Mouse (Mus musculus) frontal cortex, adult (tissue): ENCODE measurements around the gene Pnpla5.
"Not testable (repeated sequence)": the region's sequence is repeated elsewhere in the genome, so short reads cannot be mapped to it uniquely, and the experiment has no call there.

Source experiments
- ATAC-seq: cut with Nextera tagmentation; 2 replicates; pipeline ENCODE4 v1.9.2; 2017; ENCODE audit warnings: mild to moderate bottlenecking, moderate library complexity, mixed read lengths; ENCODE audit not compliant: low TSS enrichment

Gene Pnpla5

DNA sequence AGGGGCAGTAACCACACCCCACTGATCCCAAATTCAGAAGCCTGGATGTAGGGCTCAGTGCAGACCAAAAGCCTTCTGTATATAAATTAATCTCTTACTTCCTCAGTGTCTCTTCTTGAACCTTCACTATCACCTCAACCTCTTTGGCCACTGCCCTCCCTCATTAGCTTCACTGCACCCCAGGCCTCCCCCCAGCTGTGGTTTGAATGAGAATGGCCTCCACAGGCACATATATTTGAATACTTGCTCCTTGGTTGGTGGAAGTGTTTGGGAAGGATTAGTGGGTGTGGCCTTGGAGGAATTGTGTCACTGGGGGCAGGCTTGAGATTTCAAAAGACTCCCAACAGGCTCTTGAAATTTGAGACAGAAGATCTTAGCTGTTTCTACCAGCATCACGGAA is 6.5 kb downstream of the Pnpla5 start:
- ATAC-seq, result no peak

DNA sequence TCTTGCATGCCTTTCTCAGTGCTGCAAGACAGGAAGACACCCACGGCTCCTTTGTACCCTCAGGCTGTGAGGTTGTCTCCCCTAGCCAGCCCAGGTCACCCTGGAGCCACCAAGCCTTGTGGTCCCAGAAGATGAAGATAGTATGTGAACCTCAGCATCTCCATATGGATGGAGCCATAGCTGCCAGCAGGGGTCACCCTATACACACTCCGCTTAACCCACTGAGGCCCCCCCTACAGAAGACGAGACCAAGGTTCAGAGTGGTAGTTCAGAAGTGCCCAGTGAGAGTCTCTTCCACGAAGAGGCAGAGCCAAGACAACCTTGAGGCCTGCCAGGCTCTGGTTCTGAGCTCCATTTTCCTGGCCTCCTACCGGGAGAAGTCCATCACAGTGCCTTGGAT is 7.2 kb downstream of the Pnpla5 start:
- no peak; the same call in 1 of the 2 replicates for ATAC-seq

DNA sequence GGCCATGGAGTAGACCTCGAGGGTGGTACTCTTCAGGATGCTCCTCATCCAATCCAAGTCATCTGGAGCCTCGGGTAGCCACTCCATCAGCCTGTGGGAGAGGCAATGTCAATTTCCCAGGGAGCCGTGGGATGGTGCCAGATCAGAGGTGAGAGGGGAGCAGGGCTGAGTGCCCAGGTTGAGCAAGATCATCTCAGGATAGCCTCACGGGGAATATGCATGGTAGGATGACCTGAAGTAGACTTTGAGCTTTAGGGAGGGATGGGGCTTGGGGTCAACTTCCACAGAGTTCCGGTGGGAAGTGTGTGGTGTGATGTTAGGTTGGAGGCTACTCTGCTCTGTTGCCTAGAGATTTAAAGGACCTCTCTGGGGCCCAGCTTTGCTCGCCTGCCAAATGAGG is 9.1 kb downstream of the Pnpla5 start:
- ATAC-seq, result no peak

DNA sequence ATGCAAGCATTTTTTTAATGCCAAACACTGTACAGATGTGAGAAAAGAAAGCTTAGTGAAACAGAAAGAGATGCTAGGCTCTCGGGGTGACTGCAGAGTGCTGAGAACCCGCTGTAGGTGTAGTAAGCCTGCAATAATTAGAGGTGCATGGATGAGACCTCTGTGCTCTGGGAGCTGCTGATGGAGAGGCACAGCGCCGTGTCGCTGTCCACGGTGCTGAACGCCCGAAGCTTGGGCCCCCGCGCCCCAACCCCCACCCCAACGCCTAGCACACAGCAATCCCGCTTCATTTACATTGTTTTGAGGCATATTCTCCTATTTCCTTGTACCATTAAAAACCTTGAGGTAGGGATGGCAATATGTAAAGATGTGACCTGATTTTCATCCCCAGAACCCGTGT is 14.1 kb downstream of the Pnpla5 start:
- ATAC-seq, result no peak

DNA sequence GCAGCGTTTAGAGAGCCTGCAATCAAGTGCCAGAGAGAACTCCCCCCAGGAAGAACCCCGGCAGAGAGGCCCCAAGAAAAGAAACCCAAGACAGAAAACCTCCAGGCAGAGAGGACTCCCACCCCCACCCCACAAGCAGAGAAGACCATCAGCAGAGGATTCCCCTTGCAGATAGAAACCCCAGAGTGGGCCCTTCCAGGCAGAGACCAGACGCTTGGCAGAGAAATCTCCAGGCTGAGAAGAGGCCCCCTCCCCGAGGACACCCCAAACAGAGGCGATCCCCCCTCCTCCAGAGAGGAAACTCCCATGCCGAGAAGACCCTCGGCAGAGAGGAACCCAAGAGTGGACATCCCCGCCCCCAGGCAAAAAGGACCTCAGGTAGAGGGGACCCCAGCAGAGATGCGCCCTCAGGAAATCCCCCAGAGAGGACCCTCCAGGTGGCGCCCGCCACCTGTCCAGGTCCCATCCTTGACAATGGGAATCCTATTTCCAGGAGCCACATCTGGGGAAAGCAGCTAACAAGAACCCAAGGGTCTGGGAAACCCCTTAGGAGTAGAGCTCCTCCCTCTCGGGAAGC is 17.0 kb downstream of the Pnpla5 start:
- no peak for ATAC-seq

DNA sequence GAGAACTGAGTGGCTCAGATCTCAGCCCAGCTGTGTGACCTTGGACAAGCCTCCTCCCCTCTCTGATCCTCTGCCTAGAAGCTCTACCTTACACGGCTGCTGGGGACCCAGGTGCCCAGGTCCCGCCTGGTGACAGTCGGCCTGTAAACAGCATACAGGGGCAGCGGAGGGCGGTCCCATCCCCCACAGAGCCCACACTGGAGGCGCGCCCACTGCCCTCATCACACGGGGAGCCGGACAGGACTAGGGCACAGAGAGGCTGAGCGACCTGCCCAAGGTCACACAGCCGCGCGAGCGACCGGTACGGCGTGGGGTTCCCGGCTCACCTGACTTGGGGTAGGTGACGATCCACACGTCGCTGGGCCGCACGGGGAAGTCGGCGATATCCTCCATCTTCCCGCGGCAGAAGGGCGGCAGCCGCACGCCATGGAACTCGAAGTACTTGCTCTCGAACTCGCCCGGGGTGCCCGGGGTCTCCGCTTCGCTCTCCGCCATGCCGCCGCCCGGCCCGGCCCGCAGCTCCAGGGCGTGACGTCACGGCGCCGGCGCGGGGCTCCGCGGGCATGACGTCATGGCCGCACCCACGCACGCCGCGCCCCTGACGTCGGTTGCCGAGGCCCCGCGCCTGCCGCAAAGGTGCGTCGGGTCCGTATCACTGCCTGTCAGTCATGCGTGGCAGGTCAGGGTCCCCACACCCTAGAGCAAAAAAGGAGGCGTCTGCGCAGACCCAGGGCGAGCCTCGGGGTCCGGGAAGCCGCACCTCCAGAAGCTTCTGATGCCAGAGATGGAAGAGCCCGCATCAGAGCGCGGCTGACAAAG is 17.7 kb downstream of the Pnpla5 start, which contains the start of gene Sult4a1:
Sult4a1 (minus strand) TSS at position 650 of the 819 bp plus-strand sequence.
- ATAC-seq, result peak; percentile 62

DNA sequence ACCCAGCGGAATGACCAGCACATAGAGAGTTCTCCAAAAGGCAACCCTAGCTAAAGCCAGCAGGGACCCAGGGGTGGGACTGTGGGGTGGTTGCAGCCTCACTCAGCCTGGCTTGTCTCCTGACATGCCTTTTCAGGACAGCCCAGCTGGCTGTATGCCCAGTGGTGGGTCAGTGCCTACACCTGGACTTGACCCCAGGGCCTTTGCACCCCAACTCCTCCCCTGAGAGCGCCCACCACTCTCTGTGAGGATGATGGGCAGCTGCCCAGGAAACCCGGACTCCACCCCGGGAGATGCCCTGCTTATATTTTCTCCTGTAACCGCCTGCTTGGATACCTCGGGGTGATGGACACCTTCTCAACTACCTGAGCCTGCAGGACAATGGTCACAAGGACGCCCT is 18.3 kb downstream of the Pnpla5 start:
- no peak for ATAC-seq

DNA sequence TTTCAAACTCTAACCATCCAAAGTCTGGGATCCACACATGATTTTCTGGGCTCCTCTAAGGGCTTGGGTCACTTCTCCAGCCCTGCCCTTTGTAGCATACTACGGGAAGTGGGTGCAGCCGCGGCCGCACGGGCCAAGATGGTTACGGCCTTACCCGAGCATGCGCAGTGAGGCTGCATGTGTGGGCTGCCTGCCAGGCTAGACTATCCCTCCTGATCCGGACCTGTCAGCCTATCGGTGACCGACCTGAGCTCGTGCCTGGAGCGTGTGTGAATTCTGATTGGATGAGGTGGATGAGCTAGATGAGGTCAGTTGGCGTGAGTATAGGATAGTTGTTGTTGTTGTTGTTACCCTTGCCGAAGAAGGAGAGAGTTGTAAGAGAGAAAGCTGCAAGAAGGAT is 25.4 kb downstream of the Pnpla5 start:
- not testable (repeated sequence) for ATAC-seq

DNA sequence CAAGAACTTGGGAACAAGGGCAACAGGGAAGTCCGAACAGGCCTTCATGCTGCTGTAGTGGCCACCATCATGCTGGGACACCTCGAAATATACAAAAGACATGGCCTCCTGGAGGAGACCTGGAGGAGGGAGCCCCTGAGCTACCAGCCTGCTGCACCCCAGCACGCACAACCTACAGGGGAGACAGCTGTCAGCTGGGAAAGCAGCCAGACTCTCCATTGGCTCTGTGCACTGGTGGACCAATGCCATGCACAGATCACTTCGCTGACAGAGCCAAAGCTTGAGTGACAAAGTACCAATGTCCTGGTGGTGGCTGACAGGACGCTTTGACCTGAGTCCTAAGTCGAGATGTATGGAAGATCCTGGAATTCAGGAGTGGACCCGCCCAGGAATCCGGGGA is 26.9 kb downstream of the Pnpla5 start:
- ATAC-seq, result peak; percentile 43

DNA sequence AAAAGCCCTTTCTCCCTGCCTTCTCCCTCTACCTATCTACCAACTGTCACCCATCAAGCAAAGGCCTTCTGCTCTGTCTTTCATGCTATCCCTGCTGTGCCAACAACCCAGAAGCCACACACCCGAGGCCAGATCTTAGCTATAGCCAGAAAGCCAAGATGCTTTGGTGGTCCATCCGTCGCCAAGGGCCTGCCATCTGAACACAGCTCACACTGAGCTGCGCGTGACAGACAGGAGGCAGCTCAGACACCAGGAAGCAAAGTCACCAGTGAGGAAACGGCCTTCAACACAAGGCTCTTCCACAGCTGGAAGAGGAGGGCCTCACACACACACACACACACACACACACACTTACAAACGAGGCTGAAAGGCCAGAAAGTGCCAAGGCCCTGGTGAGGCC is 28.1 kb downstream of the Pnpla5 start:
- ATAC-seq, result no peak

DNA sequence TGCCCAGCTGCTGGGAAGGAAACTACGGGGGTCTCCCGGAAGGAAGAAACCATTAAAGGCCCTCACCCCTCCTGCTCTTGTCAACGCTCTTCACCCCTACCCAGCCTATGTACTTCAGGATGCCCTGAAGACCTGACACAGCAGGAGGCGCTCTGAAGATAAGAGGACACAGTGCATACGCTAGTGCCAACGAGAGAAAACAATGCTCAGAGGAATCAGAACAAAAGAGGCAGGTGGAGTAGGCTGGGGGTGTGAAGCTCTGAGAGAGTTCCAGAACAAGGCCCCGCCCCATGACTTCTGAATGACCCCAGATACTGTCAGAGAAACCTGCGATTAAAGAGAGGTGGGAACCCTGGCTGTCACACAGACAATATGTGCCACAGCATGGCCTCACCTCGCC is 36.2 kb downstream of the Pnpla5 start:
- ATAC-seq, result no peak

DNA sequence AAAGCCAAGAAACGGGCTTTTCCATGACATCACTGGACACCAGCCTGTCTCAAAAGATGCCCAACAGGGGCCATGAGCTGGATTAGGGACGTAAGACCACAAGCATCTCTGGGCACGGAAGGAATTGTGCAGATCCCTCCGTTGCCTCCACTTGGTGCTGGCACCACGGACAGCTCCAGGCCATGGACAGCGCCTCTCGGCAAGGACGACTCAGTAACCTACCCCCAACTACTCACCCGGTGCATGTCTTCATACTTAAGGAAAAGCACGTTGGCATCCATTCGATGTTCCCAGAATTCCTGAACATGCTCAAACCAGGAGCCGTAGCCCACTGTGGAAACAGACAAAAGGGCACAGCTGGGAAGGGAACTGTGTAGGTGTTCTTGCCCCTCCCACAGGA is 36.6 kb downstream of the Pnpla5 start:
- no peak for ATAC-seq

DNA sequence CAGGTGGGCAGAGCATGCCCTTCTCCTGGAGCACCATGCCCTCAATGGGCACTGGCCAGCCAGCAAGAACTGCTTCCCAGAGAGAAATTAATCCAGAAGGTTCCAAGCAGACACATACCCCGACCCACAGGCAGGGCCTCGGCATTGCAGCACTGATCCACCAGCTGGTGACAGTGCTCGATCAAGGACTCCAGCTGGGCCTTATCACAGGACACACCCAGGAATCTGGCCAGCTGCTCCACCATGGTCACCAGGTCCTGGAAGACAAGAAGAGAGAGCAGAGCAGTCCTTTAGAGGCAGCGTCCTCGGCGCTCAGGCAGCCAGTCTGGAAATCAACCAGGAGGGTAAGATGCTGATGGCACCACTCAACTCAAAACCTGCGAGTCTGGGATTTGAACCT is 42.9 kb downstream of the Pnpla5 start:
- no peak for ATAC-seq

DNA sequence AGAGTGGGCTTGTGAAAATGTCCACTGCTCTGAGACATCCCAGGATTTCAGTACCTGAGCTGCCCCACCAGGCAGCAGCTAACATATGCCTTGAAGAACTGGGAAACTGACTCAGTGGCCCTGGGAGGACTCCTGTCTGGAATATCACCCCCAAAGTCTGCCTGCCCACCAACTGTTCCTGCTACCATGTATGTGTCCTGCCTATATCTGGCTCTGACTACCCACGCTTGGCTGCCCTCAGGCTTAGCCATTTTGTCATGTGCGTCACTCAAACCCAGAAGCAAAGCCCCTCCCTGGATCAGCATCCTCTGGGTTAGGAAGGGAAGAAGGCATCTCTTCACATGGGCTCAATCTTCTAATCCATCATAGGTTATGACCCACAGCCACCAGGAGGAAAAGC is 43.5 kb downstream of the Pnpla5 start:
- peak; percentile 54 for ATAC-seq

DNA sequence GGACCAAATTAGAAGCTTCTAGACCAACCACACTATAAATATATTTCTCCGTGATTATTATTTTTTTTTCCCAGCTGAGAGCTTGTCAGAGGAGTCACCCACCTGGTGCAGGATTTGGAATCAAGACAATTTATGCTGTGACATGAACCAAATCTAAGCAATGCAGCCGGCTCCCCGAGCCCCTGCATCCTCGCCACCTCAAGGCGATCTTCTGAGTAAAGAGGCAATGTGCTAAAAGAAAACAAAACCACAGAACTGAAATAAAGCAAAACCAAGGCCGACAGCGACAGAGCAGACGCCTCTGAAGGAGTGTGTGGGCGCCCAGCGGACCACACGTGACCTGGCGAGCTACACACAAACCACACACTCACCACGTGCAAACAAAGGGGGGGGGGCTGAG is 44.3 kb downstream of the Pnpla5 start:
- peak; percentile 22 for ATAC-seq

DNA sequence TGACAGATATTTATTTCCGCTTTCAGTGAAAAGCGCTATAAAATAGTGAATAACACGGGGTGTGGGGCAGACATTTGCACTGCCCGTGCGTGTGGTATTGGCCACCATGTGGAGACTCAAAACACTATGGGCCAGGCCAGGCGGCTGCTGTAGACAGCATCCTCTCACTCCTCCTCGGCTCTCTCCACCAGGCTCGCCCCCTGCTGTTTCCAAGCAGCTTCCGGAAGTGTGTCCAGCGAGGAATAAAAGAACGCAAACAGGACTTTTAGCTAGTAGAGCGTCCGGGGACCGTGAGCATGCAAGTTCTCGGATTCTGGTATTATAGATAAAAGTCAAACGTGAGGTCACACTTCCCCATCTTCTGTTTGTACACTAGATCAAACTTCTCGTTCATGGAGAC is 45.8 kb downstream of the Pnpla5 start:
- no peak for ATAC-seq

DNA sequence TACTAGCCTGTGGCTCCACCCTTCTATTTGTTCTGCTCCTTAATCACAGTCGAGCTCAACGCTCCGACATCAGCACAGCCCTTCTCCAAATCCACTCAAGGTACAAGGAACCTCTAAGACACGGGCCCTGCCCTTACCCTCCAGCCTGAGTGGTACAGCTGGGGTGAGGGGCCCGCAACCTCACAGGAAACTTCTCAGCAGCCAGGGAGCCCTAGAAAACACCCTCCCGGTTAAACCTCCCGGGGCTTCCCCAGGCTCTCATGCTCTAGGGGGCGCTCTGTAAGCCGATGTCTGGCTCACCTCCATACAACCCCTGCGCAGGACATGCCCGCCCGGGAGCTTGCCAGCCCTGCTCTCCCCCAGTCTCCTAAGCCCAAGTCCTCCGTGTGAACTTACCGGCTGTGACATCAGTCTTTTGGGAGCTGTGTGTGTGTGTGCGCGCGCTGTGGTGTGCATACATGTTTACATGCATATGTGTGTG is 48.2 kb downstream of the Pnpla5 start:
- ATAC-seq, result 0 out of 2 replicates have a peak, but pooled peaks have one; percentile 1

DNA sequence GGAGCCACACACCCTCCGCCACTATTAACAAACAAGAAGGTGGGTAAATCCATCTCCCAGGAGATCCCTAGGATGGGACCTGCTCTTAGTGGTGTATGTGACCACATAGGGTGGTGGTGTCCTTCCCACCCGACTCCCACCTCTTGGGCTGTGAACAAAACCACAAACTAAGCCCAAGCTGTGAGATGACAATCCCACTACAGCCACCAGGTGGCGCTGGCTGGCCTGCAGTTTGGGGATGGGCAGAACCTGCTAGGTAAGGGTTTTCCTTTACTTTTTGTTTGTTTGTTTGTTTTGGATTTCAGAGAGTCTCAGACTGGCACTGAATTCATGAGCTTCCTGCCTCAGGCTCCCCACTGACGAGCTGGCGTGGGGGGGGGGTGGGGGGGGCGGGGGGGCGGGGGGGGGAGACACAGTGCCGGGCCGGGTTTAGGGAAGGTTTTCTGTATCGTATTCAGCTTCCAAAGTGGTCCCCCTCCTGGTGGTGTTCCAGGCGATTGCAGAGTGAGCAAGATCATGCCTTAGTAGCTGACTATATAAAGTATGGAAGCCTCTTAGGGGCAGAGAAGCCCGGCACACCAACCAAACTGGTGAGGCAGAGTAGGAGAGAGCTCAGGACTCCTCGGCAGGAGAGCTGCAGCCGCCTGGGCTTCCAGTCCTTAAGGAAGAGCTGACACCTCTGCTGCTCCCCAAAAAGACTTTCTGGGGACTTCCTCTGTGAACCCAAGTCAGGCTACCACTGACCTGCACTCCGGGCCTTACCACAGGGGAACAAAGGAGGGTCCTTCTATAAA is 48.9 kb downstream of the Pnpla5 start:
- ATAC-seq, result no peak

DNA sequence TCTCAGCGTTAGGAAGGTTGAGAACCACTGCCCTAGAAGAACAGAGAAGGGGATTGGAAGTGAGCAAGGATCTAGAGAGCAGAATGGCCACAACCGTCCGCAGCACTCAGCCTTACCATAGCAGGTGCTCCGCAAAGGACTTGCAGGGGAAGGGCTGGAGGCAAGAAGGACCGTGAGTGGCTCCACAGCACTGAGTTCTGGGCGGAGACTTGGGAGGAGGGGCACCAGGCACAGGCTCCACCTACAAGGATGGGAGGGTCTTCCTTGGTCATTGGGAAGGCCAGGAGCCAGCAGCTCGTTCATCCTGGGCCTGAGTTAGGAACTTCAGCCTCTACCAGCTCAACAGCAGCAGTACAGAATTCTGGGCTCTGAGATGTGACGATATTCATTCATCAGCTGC is 49.9 kb downstream of the Pnpla5 start:
- no peak for ATAC-seq

DNA sequence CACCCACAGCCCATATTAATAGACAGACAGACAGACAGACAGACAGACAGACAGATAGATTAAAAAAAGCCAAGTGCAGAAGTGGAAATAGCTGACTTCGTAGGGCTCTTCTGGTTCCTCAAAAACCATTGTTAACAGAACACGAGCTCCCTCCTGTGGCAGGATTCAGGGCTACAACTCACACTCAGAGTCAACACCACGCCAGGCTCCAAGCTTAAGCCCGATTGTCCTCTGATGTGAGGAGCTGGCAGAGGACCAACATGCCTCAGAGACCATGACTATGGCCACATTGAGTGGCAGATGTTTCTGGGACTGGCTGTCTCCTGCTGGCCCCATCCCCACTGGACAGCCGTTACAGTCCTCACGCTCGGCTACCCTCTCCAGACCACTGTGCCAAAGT is 50.7 kb downstream of the Pnpla5 start:
- peak; percentile 36 for ATAC-seq

DNA sequence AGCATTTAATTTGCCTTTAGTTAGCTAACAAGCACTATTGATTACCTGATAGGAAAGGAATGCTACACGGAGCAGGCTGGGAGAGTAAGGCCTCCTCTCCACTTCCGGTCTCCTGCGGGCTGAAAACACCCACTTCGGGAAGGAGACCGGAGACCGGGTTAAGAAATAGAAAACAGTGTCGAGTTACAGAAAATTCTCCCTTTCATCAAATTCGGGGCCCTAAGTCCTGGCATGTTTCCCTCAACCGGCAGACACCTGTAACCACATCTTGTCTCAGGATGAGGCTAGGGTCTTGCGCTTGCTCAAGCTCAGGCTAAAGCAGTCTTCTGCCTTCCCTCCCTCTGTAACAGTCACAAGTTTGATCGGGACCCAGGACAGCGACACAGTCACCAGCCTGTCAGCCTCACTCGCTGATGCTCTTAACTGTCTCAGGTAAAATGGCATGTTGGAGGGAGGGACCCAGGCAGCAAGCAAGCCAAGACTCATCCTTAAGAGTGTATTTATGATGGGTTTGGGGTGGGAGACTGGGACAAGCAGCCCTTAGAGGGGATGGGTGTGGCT is 52.8 kb downstream of the Pnpla5 start:
- ATAC-seq, result no peak

DNA sequence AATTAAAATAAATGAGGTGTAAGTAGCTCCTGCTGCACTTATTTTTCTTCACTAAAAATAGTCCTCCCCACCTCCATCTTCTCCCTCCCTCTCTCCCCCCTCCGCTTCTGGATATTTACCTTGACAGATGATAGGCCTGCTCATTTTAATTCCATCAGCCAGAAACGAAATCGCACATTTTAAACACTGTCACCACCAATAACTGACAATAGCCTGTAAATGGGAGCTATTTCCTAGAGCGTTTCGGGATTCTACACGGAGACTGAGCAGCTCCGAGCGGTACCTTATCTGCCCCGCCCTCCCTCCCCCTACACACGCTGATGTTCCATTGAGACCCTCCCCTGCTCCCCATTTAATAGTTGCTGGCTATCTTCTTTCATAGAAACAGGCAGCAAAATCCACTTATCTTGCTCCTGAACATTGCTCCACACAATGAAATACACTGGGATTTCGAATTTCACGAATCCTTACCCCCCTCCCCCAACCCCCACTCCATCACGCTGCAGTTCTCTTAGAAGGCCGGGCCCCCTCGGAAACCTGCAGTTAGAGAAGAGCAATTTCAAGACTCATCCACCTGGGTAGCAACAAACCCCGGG is 53.4 kb downstream of the Pnpla5 start:
- ATAC-seq, result no peak
